8 mouse cellular contexts compared by ENCODE assay signal in genomic region chr5:120698801-120699391, GRCm38 (mm10). TPM values are rescaled to one million over a fixed set of nuclear protein-coding genes. Genes with fewer than 3 reads are reported as not detected.
DNase-seq lines count a peak whose midpoint lies in the region; ATAC-seq and TF ChIP-seq lines count a peak whose summit lies in the region.

No protein-coding gene starts in this region.

- peaks cover 39% of the 10 kb centered on the region for H3K27me3 ChIP-seq in lung, embryonic 14.5 days (ENCODE audit: insufficient read depth, low read length)
- peaks cover 26% of the 10 kb centered on the region for H3K27me3 ChIP-seq in lung, postnatal 0 days (replicated peaks; ENCODE audit: insufficient read depth, low read length)
- peaks cover 20% of the 10 kb centered on the region for H3K27me3 ChIP-seq in forebrain, embryonic 16.5 days (replicated peaks; ENCODE audit: control insufficient read depth, insufficient read depth, low read length)
- peaks cover 33% of the 10 kb centered on the region for H3K27me3 ChIP-seq in neural tube, embryonic 15.5 days (replicated peaks)

- TF ChIP-seq EP300 in lung, postnatal 0 days (IDR thresholded peaks at IDR 0.05) = no peak

- no peak for TF ChIP-seq POLR2A in brain, embryonic 14.5 days (IDR thresholded peaks at IDR 0.05; ENCODE audit: borderline replicate concordance, extremely low read depth, insufficient read depth, insufficient read length, poor library complexity, severe bottlenecking)

- H3K27ac ChIP-seq in lung, embryonic 14.5 days (ENCODE audit: low read depth) = no peak overlapping the region
- no peak overlapping the region for H3K27ac ChIP-seq in lung, postnatal 0 days (ENCODE audit: low read length)
- no peak overlapping the region for H3K27ac ChIP-seq in forebrain, embryonic 16.5 days (ENCODE audit: low read length)
- peak overlapping the region; percentile 49 for H3K27ac ChIP-seq in neural tube, embryonic 15.5 days (replicated peaks)

- H3K9ac ChIP-seq in lung, embryonic 14.5 days = no peak overlapping the region
- no peak overlapping the region for H3K9ac ChIP-seq in lung, postnatal 0 days (replicated peaks; ENCODE audit: low read depth)
- H3K9ac ChIP-seq in forebrain, embryonic 16.5 days (replicated peaks; ENCODE audit: low read depth, low read length) = no peak overlapping the region
- peak overlapping the region; percentile 10; the same call in 1 of the 2 replicates for H3K9ac ChIP-seq in neural tube, embryonic 15.5 days (replicated peaks)

- no peak overlapping the region for H3K4me3 ChIP-seq in lung, embryonic 14.5 days (ENCODE audit: low read depth, low read length)
- no peak overlapping the region for H3K4me3 ChIP-seq in lung, postnatal 0 days (ENCODE audit: low read depth, low read length)
- H3K4me3 ChIP-seq in forebrain, embryonic 16.5 days (replicated peaks; ENCODE audit: low read length) = no peak overlapping the region
- no peak overlapping the region for H3K4me3 ChIP-seq in neural tube, embryonic 15.5 days (replicated peaks)

- 45% methylated on average over 16 of the region's 16 CpGs for WGBS in lung, embryonic 14.5 days
- 51% methylated on average over 16 of the region's 16 CpGs for WGBS in lung, postnatal 0 days
- 26% methylated on average over 16 of the region's 16 CpGs for WGBS in forebrain, embryonic 16.5 days
- WGBS in neural tube, embryonic 15.5 days = 15% methylated on average over 16 of the region's 16 CpGs

- TF ChIP-seq CTCF in lung, embryonic 14.5 days (IDR thresholded peaks at IDR 0.05; ENCODE audit: low read depth) = no peak
- no peak for TF ChIP-seq CTCF in lung, postnatal 0 days (IDR thresholded peaks at IDR 0.05)
- no peak for TF ChIP-seq CTCF in brain, embryonic 14.5 days (IDR thresholded peaks at IDR 0.05; ENCODE audit: borderline replicate concordance, extremely low read depth, insufficient read depth, insufficient read length)

- peak; percentile 30 for DNase-seq in lung, embryonic 14.5 days
- no peak for DNase-seq in lung, postnatal 0 days (ENCODE audit: low spot score)
- peak; percentile 56 for DNase-seq in brain, embryonic 14.5 days (ENCODE audit: low read depth)
- DNase-seq in gastrocnemius, adult 18-20 months (ENCODE audit: low spot score) = no peak
- DNase-seq in spleen, postnatal 4 days (ENCODE audit: low spot score in 2 of 2) = no peak

- H3K4me2 ChIP-seq in lung, embryonic 14.5 days = no peak overlapping the region
- no peak overlapping the region for H3K4me2 ChIP-seq in lung, postnatal 0 days (replicated peaks; ENCODE audit: low read depth, low read length)
- H3K4me2 ChIP-seq in forebrain, embryonic 16.5 days (ENCODE audit: low read length) = no peak overlapping the region
- no peak overlapping the region; the same call in 1 of the 2 replicates for H3K4me2 ChIP-seq in neural tube, embryonic 15.5 days

- H3K4me1 ChIP-seq in lung, embryonic 14.5 days (ENCODE audit: insufficient read depth) = no peaks in the 10 kb centered on the region; the same call in 1 of the 2 replicates
- H3K4me1 ChIP-seq in lung, postnatal 0 days (ENCODE audit: insufficient read depth, low read depth, low read length) = no peaks in the 10 kb centered on the region
- peaks cover 31% of the 10 kb centered on the region for H3K4me1 ChIP-seq in forebrain, embryonic 16.5 days (replicated peaks; ENCODE audit: control insufficient read depth, insufficient read depth, low read length)
- H3K4me1 ChIP-seq in neural tube, embryonic 15.5 days = peaks cover 65% of the 10 kb centered on the region

- ATAC-seq in lung, embryonic 14.5 days (ENCODE audit: insufficient read depth) = no peak; the same call in 1 of the 2 replicates
- ATAC-seq in lung, postnatal 0 days = no peak
- ATAC-seq in forebrain, embryonic 16.5 days = peak; percentile 24; the same call in 1 of the 2 replicates
- no peak for ATAC-seq in neural tube, embryonic 15.5 days (ENCODE audit: low FRiP score)
- ATAC-seq in inflammation-experienced regulatory T-cells, adult 6 months = no peak

- H3K36me3 ChIP-seq in lung, embryonic 14.5 days (ENCODE audit: insufficient read depth) = no peaks in the 10 kb centered on the region
- H3K36me3 ChIP-seq in lung, postnatal 0 days (ENCODE audit: insufficient read depth, low read length) = no peaks in the 10 kb centered on the region
- peaks cover 6% of the 10 kb centered on the region; the same call in 1 of the 2 replicates for H3K36me3 ChIP-seq in forebrain, embryonic 16.5 days (ENCODE audit: control insufficient read depth, insufficient read depth)
- H3K36me3 ChIP-seq in neural tube, embryonic 15.5 days = peaks cover 8% of the 10 kb centered on the region

- no peaks in the 10 kb centered on the region for H3K9me3 ChIP-seq in lung, embryonic 14.5 days (ENCODE audit: low read depth, low read length)
- no peaks in the 10 kb centered on the region for H3K9me3 ChIP-seq in lung, postnatal 0 days (ENCODE audit: low read length)
- no peaks in the 10 kb centered on the region for H3K9me3 ChIP-seq in forebrain, embryonic 16.5 days (ENCODE audit: control insufficient read depth, low read length)
- no peaks in the 10 kb centered on the region for H3K9me3 ChIP-seq in neural tube, embryonic 15.5 days (replicated peaks)

RNA-seq across cellular contexts. Expression of gene Dtx1, which starts 12.8 kb away (rescaled TPM):
- 2.2 and 2.8 TPM in 2 replicates for polyA plus RNA-seq in lung, embryonic 14.5 days (2014; fragmentation: Nextera tagmentation; extraction: Ambion mirVana)
- polyA plus RNA-seq in lung, postnatal 0 days (2015; fragmentation: Nextera tagmentation; extraction: Ambion mirVana) = 0.48 and 0.70 TPM in 2 replicates
- polyA plus RNA-seq in brain, embryonic 14.5 days (2012; rRNA removed) = 119 and 150 TPM in 2 replicates
- 43.4 and 44.1 TPM in 2 replicates for polyA plus RNA-seq in forebrain, embryonic 16.5 days (2015; fragmentation: Nextera tagmentation; extraction: Ambion mirVana)
- 59.9 and 61.1 TPM in 2 replicates for polyA plus RNA-seq in neural tube, embryonic 15.5 days (2015; fragmentation: Nextera tagmentation; extraction: Ambion mirVana)
- total RNA-seq in gastrocnemius, adult 18-20 months (2021) = under 1 TPM; 0.41 to 0.74 TPM
- polyA plus RNA-seq in inflammation-experienced regulatory T-cells, adult 6 months (2017; shearing (Covaris generic)) = 10 to 100 TPM; 41.0 to 52.7 (median 49.6) TPM

RNA-seq across cellular contexts. Expression of gene Rasal1, which starts 50.3 kb away (rescaled TPM):
- 0.15 TPM in 1 of 2 replicates, not detected in the other for polyA plus RNA-seq in lung, embryonic 14.5 days (2014; fragmentation: Nextera tagmentation; extraction: Ambion mirVana)
- not detected in 2 replicates for polyA plus RNA-seq in lung, postnatal 0 days (2015; fragmentation: Nextera tagmentation; extraction: Ambion mirVana)
- 1.00 and 2.8 TPM in 2 replicates for polyA plus RNA-seq in brain, embryonic 14.5 days (2012; rRNA removed)
- 5.3 and 6.3 TPM in 2 replicates for polyA plus RNA-seq in forebrain, embryonic 16.5 days (2015; fragmentation: Nextera tagmentation; extraction: Ambion mirVana)
- polyA plus RNA-seq in neural tube, embryonic 15.5 days (2015; fragmentation: Nextera tagmentation; extraction: Ambion mirVana) = 0.24 and 0.93 TPM in 2 replicates
- not detected for total RNA-seq in gastrocnemius, adult 18-20 months (2021)
- 1 to 10 TPM; 6.8 to 9.7 (median 6.8) TPM for polyA plus RNA-seq in inflammation-experienced regulatory T-cells, adult 6 months (2017; shearing (Covaris generic))

RNA-seq across cellular contexts. Expression of gene Oas2, which starts 50.8 kb away (rescaled TPM):
- 0.28 and 0.57 TPM in 2 replicates for polyA plus RNA-seq in lung, embryonic 14.5 days (2014; fragmentation: Nextera tagmentation; extraction: Ambion mirVana)
- 0.21 and 0.31 TPM in 2 replicates for polyA plus RNA-seq in lung, postnatal 0 days (2015; fragmentation: Nextera tagmentation; extraction: Ambion mirVana)
- polyA plus RNA-seq in brain, embryonic 14.5 days (2012; rRNA removed) = 0.41 and 0.49 TPM in 2 replicates
- 0.27 TPM in 1 of 2 replicates, not detected in the other for polyA plus RNA-seq in forebrain, embryonic 16.5 days (2015; fragmentation: Nextera tagmentation; extraction: Ambion mirVana)
- polyA plus RNA-seq in neural tube, embryonic 15.5 days (2015; fragmentation: Nextera tagmentation; extraction: Ambion mirVana) = 0.20 and 0.46 TPM in 2 replicates
- total RNA-seq in gastrocnemius, adult 18-20 months (2021) = under 1 TPM; 0.19 to 0.25 TPM
- polyA plus RNA-seq in inflammation-experienced regulatory T-cells, adult 6 months (2017; shearing (Covaris generic)) = 1 to 10 TPM in 1 of 3 experiments, under 1 TPM in 2; 0.71 to 2.2 (median 0.95) TPM

Comparison
In these comparisons a context has a peak if more than half of its experiments do, and no peak if none do; other contexts are left out.
1. DNase-seq: peak in lung, embryonic 14.5 days (single experiment) and brain, embryonic 14.5 days (single experiment); none in lung, postnatal 0 days (single experiment), gastrocnemius, adult 18-20 months (single experiment) and spleen, postnatal 4 days (0 of 2).
2. RNA of gene Dtx1, which starts 12.8 kb away (polyA plus RNA-seq): 119 to 150 TPM in brain, embryonic 14.5 days, 59.9 to 61.1 TPM in neural tube, embryonic 15.5 days, 41.0 to 52.7 TPM in inflammation-experienced regulatory T-cells, adult 6 months and 43.4 to 44.1 TPM in forebrain, embryonic 16.5 days; 2.2 to 2.8 TPM in lung, embryonic 14.5 days and 0.48 to 0.70 TPM in lung, postnatal 0 days; every median in the first group is over 10 times any median in the second.